Mouse (Mus musculus) forebrain, embryonic 16.5 days (tissue): ENCODE measurements around the gene Ncoa3. TPM values are rescaled to one million over a fixed set of nuclear protein-coding genes. Genes with fewer than 3 reads are reported as not detected.

Experiments
- ATAC-seq: fragments of 200-750 bp; cut with Nextera tagmentation; 2 replicates; pipeline ENCODE4 v1.8.0; 2017; ENCODE audit warnings: mild to moderate bottlenecking, moderate library complexity
- H3K27ac ChIP-seq: fragments of 300-500 bp; sonication (generic); 2 replicates; pipeline ENCODE4 v1.5.1; 2014; ENCODE audit warnings: low read length, control low read depth
- H3K27me3 ChIP-seq: fragments of 300-500 bp; sonication (generic); replicated peaks from 2 replicates; pipeline ENCODE4 v1.6.1; 2014; ENCODE audit warnings: low read length; ENCODE audit not compliant: control insufficient read depth, insufficient read depth
- H3K36me3 ChIP-seq: fragments of 300-500 bp; sonication (generic); 2 replicates; pipeline ENCODE4 v1.6.1; 2014; ENCODE audit not compliant: control insufficient read depth, insufficient read depth
- H3K4me1 ChIP-seq: fragments of 300-500 bp; sonication (generic); replicated peaks from 2 replicates; pipeline ENCODE4 v1.6.1; 2014; ENCODE audit warnings: low read length; ENCODE audit not compliant: control insufficient read depth, insufficient read depth
- H3K4me2 ChIP-seq: fragments of 300-500 bp; sonication (generic); 2 replicates; pipeline ENCODE4 v1.6.1; 2014; ENCODE audit warnings: mild to moderate bottlenecking, low read length, control low read depth
- H3K4me3 ChIP-seq: fragments of 300-500 bp; sonication (generic); replicated peaks from 2 replicates; pipeline ENCODE4 v1.5.1; 2014; ENCODE audit warnings: mild to moderate bottlenecking, low read length, control low read depth
- H3K9ac ChIP-seq: fragments of 300-500 bp; sonication (generic); replicated peaks from 2 replicates; pipeline ENCODE4 v1.6.1; 2014; ENCODE audit warnings: low read depth, low read length, control low read depth
- H3K9me3 ChIP-seq: fragments of 300-500 bp; sonication (generic); 2 replicates; pipeline ENCODE4 v1.6.1; 2016; ENCODE audit warnings: low read length; ENCODE audit not compliant: control insufficient read depth
- WGBS: fragments of 180-500 bp; shearing (Covaris S2); extraction: QIAGEN DNeasy Blood & Tissue Kit; methylation state at CpG from one replicate; pipeline ENCODE4 v1.1.7; 2014; 5-methylcytosine and 5-hydroxymethylcytosine counted together
- polyA plus RNA-seq: library from polyadenylated mRNA; unstranded; fragments of >200 nt; fragmentation: Nextera tagmentation; extraction: Ambion mirVana; gene quantifications from 2 replicates; pipeline ENCODE4 v1.2.1, GENCODE M21; 2015

Gene Ncoa3
- polyA plus RNA-seq, 1 experiment from 2014 or later = 11.3 TPM

DNA sequence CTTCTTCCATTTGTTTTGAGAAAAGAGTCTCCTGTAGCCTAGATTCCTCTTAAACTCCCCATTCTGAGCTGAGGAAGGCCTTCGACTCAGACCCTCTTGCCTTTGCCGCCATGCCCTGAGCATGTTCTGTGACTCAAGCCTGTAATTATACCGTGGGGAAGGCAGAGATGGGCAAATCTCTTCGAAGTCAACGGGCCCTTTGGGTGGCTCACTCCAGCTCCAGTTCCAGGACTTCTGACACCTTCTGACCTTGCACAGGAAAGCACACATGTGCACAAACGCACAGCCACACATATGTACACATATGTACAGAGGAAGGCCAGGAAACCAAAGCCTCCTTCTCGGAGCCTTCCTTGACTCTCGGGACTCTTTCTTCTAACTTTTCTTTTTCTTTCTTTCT, 37.0 kb upstream of the Ncoa3 start:
- Histone ChIP-seq H3K4me2 (no peak overlapping the region), H3K9ac (no peak overlapping the region), H3K36me3 (no peaks in the 10 kb centered on the region), H3K4me3 (no peak overlapping the region), H3K27ac (no peak overlapping the region), H3K9me3 (no peaks in the 10 kb centered on the region), H3K4me1 (peaks cover 2% of the 10 kb centered on the region; the same call in 1 of the 2 replicates), H3K27me3 (no peaks in the 10 kb centered on the region)
- ATAC-seq = no peak
- 83% methylated on average over 8 of the region's 8 CpGs for WGBS

DNA sequence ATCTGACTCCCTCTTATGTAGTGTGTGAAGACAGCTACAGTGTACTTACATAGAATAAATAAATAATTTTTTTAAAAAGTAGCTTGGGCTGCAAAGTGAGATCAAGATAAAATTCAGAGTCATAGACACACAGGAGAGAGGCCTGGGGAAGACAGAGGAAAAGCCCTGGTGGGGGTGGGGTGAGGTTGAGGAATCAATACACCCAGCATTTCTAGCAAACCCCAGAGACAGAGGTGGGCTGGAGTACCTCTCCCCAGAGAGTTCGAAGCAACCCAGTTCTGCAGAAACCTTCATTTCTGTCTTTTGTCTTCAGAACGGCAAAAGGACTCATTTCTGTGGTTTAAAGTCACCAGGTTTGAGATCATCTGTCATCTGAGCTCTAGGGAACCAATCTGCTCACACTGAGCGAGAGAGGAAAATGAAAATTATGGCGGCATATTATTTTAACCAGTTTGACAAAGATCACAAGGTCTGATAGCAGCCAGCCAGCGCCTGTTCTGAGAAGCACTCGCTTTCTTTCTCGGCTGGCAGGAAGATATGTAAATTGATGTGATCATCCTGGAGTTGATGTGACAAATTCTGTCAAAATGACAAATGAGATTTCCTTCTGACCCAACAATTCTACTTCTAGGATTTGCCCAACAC, 36.2 kb upstream of the Ncoa3 start:
- H3K36me3 ChIP-seq = no peaks in the 10 kb centered on the region
- H3K27ac ChIP-seq = no peak overlapping the region
- ATAC-seq = no peak
- H3K4me1 ChIP-seq = peaks cover 2% of the 10 kb centered on the region; the same call in 1 of the 2 replicates
- no peak overlapping the region for H3K4me2 ChIP-seq
- H3K27me3 ChIP-seq = no peaks in the 10 kb centered on the region
- H3K4me3 ChIP-seq = no peak overlapping the region
- no peaks in the 10 kb centered on the region for H3K9me3 ChIP-seq
- 69% methylated on average over 7 of the region's 7 CpGs for WGBS
- no peak overlapping the region for H3K9ac ChIP-seq

- Histone ChIP-seq H3K27me3 (no peaks in the 10 kb centered on the region), H3K9ac (no peak overlapping the region), H3K4me2 (no peak overlapping the region), H3K4me1 (peaks cover 2% of the 10 kb centered on the region; the same call in 1 of the 2 replicates), H3K4me3 (no peak overlapping the region), H3K36me3 (no peaks in the 10 kb centered on the region), H3K9me3 (no peaks in the 10 kb centered on the region), H3K27ac (no peak overlapping the region)
- WGBS = 71% methylated on average over 9 of the region's 9 CpGs
- ATAC-seq = no peak
Observed at GRCm38 (mm10) chr2:165957257-165957828, 35.1 kb upstream of the Ncoa3 start.

DNA sequence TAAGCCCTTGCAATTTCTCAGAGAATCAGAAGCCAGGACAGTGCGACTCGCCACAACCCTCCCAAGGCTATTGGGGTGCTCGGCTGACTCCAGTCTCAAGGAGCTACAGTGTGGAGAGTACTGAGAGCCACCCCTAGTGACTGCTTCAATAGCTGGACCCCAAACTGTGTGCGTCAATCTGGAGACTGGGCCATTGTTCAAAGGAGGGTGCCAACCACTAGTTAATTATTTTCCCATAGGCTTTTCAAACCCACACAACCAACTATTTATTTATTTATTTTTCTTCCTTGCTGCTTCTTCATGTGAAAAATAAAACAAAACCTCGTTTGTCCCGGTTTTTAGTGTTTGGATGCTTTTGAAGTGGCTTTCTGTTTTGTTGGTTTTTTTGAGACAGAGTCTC, 33.9 kb upstream of the Ncoa3 start:
- Histone ChIP-seq H3K36me3 (no peaks in the 10 kb centered on the region), H3K27me3 (no peaks in the 10 kb centered on the region), H3K4me2 (no peak overlapping the region), H3K4me3 (no peak overlapping the region), H3K27ac (no peak overlapping the region), H3K9me3 (no peaks in the 10 kb centered on the region), H3K9ac (no peak overlapping the region), H3K4me1 (peaks cover 2% of the 10 kb centered on the region; the same call in 1 of the 2 replicates)
- ATAC-seq = no peak
- 30% methylated on average over 6 of the region's 6 CpGs for WGBS

DNA sequence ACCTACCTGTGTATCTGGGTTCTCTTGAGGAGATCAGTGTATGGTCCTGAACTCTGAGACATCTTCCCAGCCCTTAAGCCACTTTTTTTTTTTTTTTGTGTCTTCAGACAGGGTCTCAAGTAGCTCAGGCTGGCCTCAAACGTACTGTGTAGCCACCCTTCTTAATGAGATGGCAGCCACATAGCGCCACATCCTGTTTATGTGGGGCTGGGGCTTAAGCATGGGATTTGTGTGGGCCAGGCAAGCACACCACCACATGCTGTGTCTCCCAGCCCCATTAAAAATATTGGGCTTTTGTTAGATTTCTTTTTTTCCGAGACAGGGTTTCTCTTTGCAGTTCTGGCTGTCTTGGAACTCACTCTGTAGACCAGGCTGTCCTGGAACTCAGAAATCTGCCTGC, 31.7 kb upstream of the Ncoa3 start:
- WGBS = 68% methylated on average over 3 of the region's 3 CpGs
- no peak overlapping the region for H3K9ac ChIP-seq
- no peak overlapping the region for H3K4me2 ChIP-seq
- H3K36me3 ChIP-seq = no peaks in the 10 kb centered on the region
- H3K4me3 ChIP-seq = no peak overlapping the region
- H3K9me3 ChIP-seq = no peaks in the 10 kb centered on the region
- H3K27me3 ChIP-seq = no peaks in the 10 kb centered on the region
- H3K4me1 ChIP-seq = peaks cover 2% of the 10 kb centered on the region; the same call in 1 of the 2 replicates
- no peak overlapping the region for H3K27ac ChIP-seq
- ATAC-seq = no peak

DNA sequence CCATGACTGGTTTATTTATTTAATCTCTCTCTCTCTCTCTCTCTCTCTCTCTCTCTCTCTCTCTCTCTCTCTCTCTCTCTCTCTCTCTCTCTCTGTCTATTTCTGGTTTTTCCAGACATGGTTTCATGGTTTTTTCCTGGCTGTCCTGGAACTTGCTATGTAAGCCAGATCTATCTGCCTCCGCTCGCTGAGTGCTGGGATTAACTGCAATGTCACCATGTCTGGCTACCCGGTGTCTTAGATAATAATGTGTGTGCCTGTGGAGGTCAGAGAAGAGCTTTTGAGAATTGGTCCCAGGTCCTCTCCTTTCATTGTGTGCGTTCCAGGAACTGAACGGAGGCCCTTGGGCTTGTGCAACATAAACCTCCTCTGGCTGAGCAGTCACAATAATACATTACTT, 29.6 kb upstream of the Ncoa3 start:
- H3K9me3 ChIP-seq = no peaks in the 10 kb centered on the region
- H3K9ac ChIP-seq = no peak overlapping the region
- ATAC-seq = no peak
- H3K4me1 ChIP-seq = peaks cover 2% of the 10 kb centered on the region; the same call in 1 of the 2 replicates
- H3K27ac ChIP-seq = no peak overlapping the region
- no peak overlapping the region for H3K4me2 ChIP-seq
- no peaks in the 10 kb centered on the region for H3K27me3 ChIP-seq
- no peaks in the 10 kb centered on the region for H3K36me3 ChIP-seq
- H3K4me3 ChIP-seq = no peak overlapping the region
- WGBS = 81% methylated on average over 5 of the region's 5 CpGs

DNA sequence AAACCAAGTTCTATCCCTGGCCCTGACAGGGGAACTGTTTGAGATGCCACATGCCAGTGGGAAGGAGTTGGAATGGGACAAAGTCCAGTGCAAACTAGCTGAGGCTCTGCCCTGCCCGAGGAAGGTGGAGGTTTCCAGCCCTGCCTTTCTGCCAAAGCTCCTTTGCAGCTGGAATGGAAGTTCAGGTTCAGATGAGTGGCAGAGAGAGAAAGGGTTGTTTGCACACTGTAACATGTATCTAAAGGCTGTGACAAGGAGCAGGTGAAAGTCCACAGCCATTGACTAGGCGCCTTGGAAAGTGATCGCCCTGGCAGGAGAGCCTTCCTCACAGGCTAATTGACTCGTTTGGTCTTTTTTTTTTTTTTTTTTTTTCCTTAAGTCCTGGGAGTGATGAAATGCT, 28.3 kb upstream of the Ncoa3 start:
- ATAC-seq = no peak
- Histone ChIP-seq H3K9me3 (no peaks in the 10 kb centered on the region), H3K36me3 (no peaks in the 10 kb centered on the region), H3K4me2 (no peak overlapping the region), H3K27ac (no peak overlapping the region), H3K4me3 (no peak overlapping the region), H3K4me1 (no peaks in the 10 kb centered on the region), H3K9ac (no peak overlapping the region), H3K27me3 (no peaks in the 10 kb centered on the region)
- WGBS = 11% methylated on average over 4 of the region's 4 CpGs

GRCm38 (mm10) chr2:165967076-165967475, 25.4 kb upstream of the Ncoa3 start:
- ATAC-seq = no peak
- H3K4me1 ChIP-seq = no peaks in the 10 kb centered on the region
- H3K9ac ChIP-seq = no peak overlapping the region
- H3K36me3 ChIP-seq = no peaks in the 10 kb centered on the region
- 88% methylated on average over 2 of the region's 2 CpGs for WGBS
- no peak overlapping the region for H3K27ac ChIP-seq
- H3K9me3 ChIP-seq = no peaks in the 10 kb centered on the region
- H3K4me2 ChIP-seq = no peak overlapping the region
- H3K4me3 ChIP-seq = no peak overlapping the region
- no peaks in the 10 kb centered on the region for H3K27me3 ChIP-seq

GRCm38 (mm10) chr2:165967823-165968555, 24.4 kb upstream of the Ncoa3 start:
- Histone ChIP-seq H3K27me3 (no peaks in the 10 kb centered on the region), H3K9me3 (no peaks in the 10 kb centered on the region), H3K4me2 (no peak overlapping the region), H3K4me1 (no peaks in the 10 kb centered on the region), H3K9ac (no peak overlapping the region), H3K27ac (no peak overlapping the region), H3K4me3 (no peak overlapping the region), H3K36me3 (no peaks in the 10 kb centered on the region)
- WGBS = 55% methylated on average over 6 of the region's 6 CpGs
- ATAC-seq = peak; percentile 65
